In genomic region chr16:76409355-76409722, GRCm38 (mm10) we compare ENCODE assay signal across 23 mouse cellular contexts. TPM values are rescaled to one million over a fixed set of nuclear protein-coding genes. Genes with fewer than 3 reads are reported as not detected.
DNase-seq lines count a peak whose midpoint lies in the region; ATAC-seq and TF ChIP-seq lines count a peak whose summit lies in the region.
"Had no signal": no experiment of that assay in that cellular context is flagged by ENCODE, and none has a peak within 500 bp of the region (broad histone marks: within the 10 kb centered on the region; RNA-seq: fewer than 3 reads in every experiment).

No protein-coding gene starts in this region.

- peak; percentile 14; the same call in 1 of the 2 replicates for ATAC-seq in lung, embryonic 15.5 days (ENCODE audit: borderline replicate concordance, extremely low read depth, low FRiP score, low TSS enrichment)
- peak; percentile 50; the same call in 1 of the 2 replicates for ATAC-seq in stomach, embryonic 15.5 days (ENCODE audit: insufficient read depth, low FRiP score, low read depth)
- ATAC-seq: CD4-positive, CD25-positive, alpha-beta regulatory T cell, adult 4 months; hindbrain, embryonic 16.5 days; midbrain, embryonic 15.5 days had no signal

- no peak for TF ChIP-seq CTCF in C2C12 (IDR thresholded peaks at IDR 0.05; ENCODE audit: control insufficient read depth, insufficient read depth, insufficient read length)

- WGBS in lung, embryonic 15.5 days = 24% methylated on average over 1 of the region's 1 CpGs
- WGBS in stomach, embryonic 15.5 days = 14% methylated on average over 1 of the region's 1 CpGs

- no peak overlapping the region for H3K9ac ChIP-seq in lung, embryonic 15.5 days
- H3K9ac ChIP-seq in stomach, embryonic 15.5 days = no peak overlapping the region
- H3K9ac ChIP-seq: forebrain, embryonic 12.5 days; heart, embryonic 15.5 days; limb, embryonic 15.5 days; midbrain, embryonic 15.5 days had no signal

- DNase-seq in lung, postnatal 25 days (ENCODE audit: low spot score) = no peak
- DNase-seq in brain, adult 2 months (ENCODE audit: low read depth, low spot score) = peak; percentile 30
- DNase-seq in embryo, embryonic 9.5 days (ENCODE audit: extremely low spot score) = no peak
- no peak for DNase-seq in kidney, adult 8-10 months
- DNase-seq: adrenal gland, adult 8-10 months; cerebellum, postnatal 14 days; gastrocnemius, postnatal 25 days; heart, adult 2 months; kidney, adult 18-20 months; kidney, postnatal 10 days; layer of hippocampus, postnatal 36 days; right cerebral cortex, postnatal 14 days; thymus, adult 2 months had no signal

- H3K4me2 ChIP-seq in lung, embryonic 15.5 days = no peak overlapping the region
- no peak overlapping the region for H3K4me2 ChIP-seq in stomach, embryonic 15.5 days
- H3K4me2 ChIP-seq: forebrain, embryonic 12.5 days; heart, embryonic 15.5 days; limb, embryonic 15.5 days; midbrain, embryonic 15.5 days had no signal

- no peaks in the 10 kb centered on the region for H3K36me3 ChIP-seq in lung, embryonic 15.5 days
- H3K36me3 ChIP-seq in C2C12 (ENCODE audit: control insufficient read depth, insufficient read depth) = no peaks in the 10 kb centered on the region
- no peaks in the 10 kb centered on the region for H3K36me3 ChIP-seq in stomach, embryonic 15.5 days
- H3K36me3 ChIP-seq: embryonic facial prominence, embryonic 10.5 days; forebrain, embryonic 12.5 days; heart, embryonic 15.5 days; limb, embryonic 15.5 days; midbrain, embryonic 15.5 days had no signal

- H3ac ChIP-seq in C2C12 (ENCODE audit: control insufficient read depth, insufficient read length, low read depth) = no peak overlapping the region

- H3K79me3 ChIP-seq in C2C12 (ENCODE audit: low read depth) = no peaks in the 10 kb centered on the region

- no peaks in the 10 kb centered on the region for H3K79me2 ChIP-seq in C2C12 (ENCODE audit: control insufficient read depth, insufficient read depth)

- no peaks in the 10 kb centered on the region for H3K27me3 ChIP-seq in lung, embryonic 15.5 days
- H3K27me3 ChIP-seq in C2C12 (ENCODE audit: control insufficient read depth, insufficient read depth, insufficient read length) = no peaks in the 10 kb centered on the region
- H3K27me3 ChIP-seq in stomach, embryonic 15.5 days (replicated peaks) = no peaks in the 10 kb centered on the region
- H3K27me3 ChIP-seq: forebrain, embryonic 12.5 days; heart, embryonic 15.5 days; limb, embryonic 15.5 days; midbrain, embryonic 15.5 days had no signal

- H3K9me3 ChIP-seq in lung, embryonic 15.5 days = no peaks in the 10 kb centered on the region
- H3K9me3 ChIP-seq in stomach, embryonic 15.5 days = no peaks in the 10 kb centered on the region
- H3K9me3 ChIP-seq: embryonic facial prominence, embryonic 10.5 days; forebrain, embryonic 12.5 days; heart, embryonic 15.5 days; limb, embryonic 15.5 days; midbrain, embryonic 15.5 days had no signal

- no peak overlapping the region for H3K27ac ChIP-seq in lung, embryonic 15.5 days
- no peak overlapping the region for H3K27ac ChIP-seq in stomach, embryonic 15.5 days
- H3K27ac ChIP-seq: embryonic facial prominence, embryonic 10.5 days; forebrain, embryonic 12.5 days; heart, adult 2 months; heart, embryonic 15.5 days; limb, embryonic 15.5 days; midbrain, embryonic 15.5 days had no signal

- H3K4me1 ChIP-seq in lung, embryonic 15.5 days = peaks cover 21% of the 10 kb centered on the region; the same call in 1 of the 2 replicates
- no peaks in the 10 kb centered on the region for H3K4me1 ChIP-seq in stomach, embryonic 15.5 days
- H3K4me1 ChIP-seq: forebrain, embryonic 12.5 days; limb, embryonic 15.5 days; midbrain, embryonic 15.5 days had no signal

- H3K4me3 ChIP-seq in lung, embryonic 15.5 days = no peak overlapping the region
- no peak overlapping the region for H3K4me3 ChIP-seq in C2C12 (ENCODE audit: insufficient read depth, poor library complexity, severe bottlenecking)
- no peak overlapping the region for H3K4me3 ChIP-seq in stomach, embryonic 15.5 days (replicated peaks)
- H3K4me3 ChIP-seq: embryonic facial prominence, embryonic 10.5 days; forebrain, embryonic 12.5 days; heart, adult 2 months; heart, embryonic 15.5 days; limb, embryonic 15.5 days; midbrain, embryonic 15.5 days had no signal

TF ChIP-seq in C2C12, 6 proteins besides CTCF, POLR2A, EP300 and RAD21:
- TF ChIP-seq USF1 (IDR thresholded peaks at IDR 0.05; ENCODE audit: low read depth) (peak; percentile 27), FOSL1 (IDR thresholded peaks at IDR 0.05; ENCODE audit: insufficient read depth, low read length, poor library complexity, severe bottlenecking) (peak; percentile 75), CEBPB (IDR thresholded peaks at IDR 0.05; ENCODE audit: low read depth) (no peak), MYOG (IDR thresholded peaks at IDR 0.05; ENCODE audit: control insufficient read depth, extremely low read depth, insufficient read length) (no peak), MAX (IDR thresholded peaks at IDR 0.05) (no peak)

RNA-seq across cellular contexts. Expression of gene Nrip1, which starts 35.7 kb away (rescaled TPM):
- polyA plus RNA-seq in lung, embryonic 15.5 days (2015; fragmentation: Nextera tagmentation; extraction: Ambion mirVana) = 44.5 and 47.0 TPM in 2 replicates
- polyA plus RNA-seq in C2C12 (2012; fragmentation: generic; extraction: Trizol) = 2.4 TPM
- polyA plus RNA-seq in stomach, embryonic 15.5 days (2015; fragmentation: Nextera tagmentation; extraction: Ambion mirVana) = 39.2 and 44.2 TPM in 2 replicates

Comparison
In these comparisons a context has a peak if more than half of its experiments do, and no peak if none do; other contexts are left out.
1. RNA of gene Nrip1, which starts 35.7 kb away (polyA plus RNA-seq): 44.5 to 47.0 TPM in lung, embryonic 15.5 days and 39.2 to 44.2 TPM in stomach, embryonic 15.5 days; 2.4 TPM in C2C12 (single experiment); every median in the first group is over 10 times any median in the second.